Mouse (Mus musculus) kidney, embryonic 14.5 days (tissue): ENCODE data around the gene Fam198b. TPM values are rescaled to one million over a fixed set of nuclear protein-coding genes. Genes with fewer than 3 reads are reported as not detected.
A peak's percentile ranks its signal among the peaks of the same experiment; 100 is the strongest.

Experiments used
- ATAC-seq: fragments of 200-750 bp; cut with Nextera tagmentation; 2 replicates; pipeline ENCODE4 v1.8.0; 2017; ENCODE audit warnings: moderate number of reproducible peaks, mild to moderate bottlenecking, moderate TSS enrichment, moderate library complexity; ENCODE audit not compliant: low FRiP score, low TSS enrichment
- H3K27ac ChIP-seq: fragments of 300-500 bp; sonication (generic); 2 replicates; pipeline ENCODE4 v1.5.1; 2014; ENCODE audit warnings: low read depth, mild to moderate bottlenecking, low read length, moderate library complexity, mixed read lengths
- H3K27me3 ChIP-seq: fragments of 300-500 bp; sonication (generic); 2 replicates; pipeline ENCODE4 v1.6.1; 2014; ENCODE audit warnings: mild to moderate bottlenecking, low read length; ENCODE audit not compliant: control insufficient read depth, insufficient read depth
- H3K36me3 ChIP-seq: fragments of 300-500 bp; sonication (generic); 2 replicates; pipeline ENCODE4 v1.6.1; 2014; ENCODE audit warnings: low read length, mixed read lengths; ENCODE audit not compliant: control insufficient read depth, insufficient read depth
- H3K4me1 ChIP-seq: fragments of 300-500 bp; sonication (generic); 2 replicates; pipeline ENCODE4 v1.6.1; 2014; ENCODE audit warnings: low read length, mixed read lengths; ENCODE audit not compliant: control insufficient read depth, insufficient read depth
- H3K4me2 ChIP-seq: fragments of 300-500 bp; sonication (generic); replicated peaks from 2 replicates; pipeline ENCODE4 v1.6.1; 2014; ENCODE audit warnings: low read depth, mild to moderate bottlenecking, low read length
- H3K4me3 ChIP-seq: fragments of 300-500 bp; sonication (generic); 2 replicates; pipeline ENCODE4 v1.5.1; 2014; ENCODE audit warnings: mild to moderate bottlenecking, low read length
- H3K9ac ChIP-seq: fragments of 300-500 bp; sonication (generic); 2 replicates; pipeline ENCODE4 v1.6.1; 2014; ENCODE audit warnings: low read depth, mild to moderate bottlenecking, low read length, moderate library complexity
- H3K9me3 ChIP-seq: fragments of 300-500 bp; sonication (generic); 2 replicates; pipeline ENCODE4 v1.6.1; 2016; ENCODE audit warnings: low read length; ENCODE audit not compliant: control insufficient read depth
- WGBS: fragments of 180-500 bp; shearing (Covaris S2); extraction: QIAGEN DNeasy Blood & Tissue Kit; methylation state at CpG from one replicate; pipeline ENCODE4 v1.1.7; 2014; 5-methylcytosine and 5-hydroxymethylcytosine counted together
- polyA plus RNA-seq: library from polyadenylated mRNA; unstranded; fragments of >200 nt; fragmentation: Nextera tagmentation; extraction: Ambion mirVana; gene quantifications from 2 replicates; pipeline ENCODE4 v1.2.1, GENCODE M21; 2014

The Fam198b gene
- polyA plus RNA-seq, 1 experiment from 2014 or later, result 10.7 TPM

- Histone ChIP-seq H3K9me3 (no peaks in the 10 kb centered on the region), H3K4me3 (no peak overlapping the region), H3K27ac (no peak overlapping the region), H3K4me2 (no peak overlapping the region), H3K36me3 (no peaks in the 10 kb centered on the region), H3K9ac (no peak overlapping the region), H3K27me3 (no peaks in the 10 kb centered on the region), H3K4me1 (peaks cover 9% of the 10 kb centered on the region; the same call in 1 of the 2 replicates)
- 91% methylated on average over 5 of the region's 5 CpGs for WGBS
- no peak for ATAC-seq
These were observed 8.9 kb upstream of the Fam198b start for GRCm38 (mm10) chr3:79875471-79875870.

- 41% methylated on average over 3 of the region's 3 CpGs for WGBS
- H3K27ac ChIP-seq, result no peak overlapping the region
- no peaks in the 10 kb centered on the region for H3K27me3 ChIP-seq
- no peak overlapping the region for H3K4me3 ChIP-seq
- peak; percentile 95 for ATAC-seq
- H3K4me2 ChIP-seq, result no peak overlapping the region
- H3K9ac ChIP-seq, result no peak overlapping the region
- peaks cover 9% of the 10 kb centered on the region; the same call in 1 of the 2 replicates for H3K4me1 ChIP-seq
- H3K9me3 ChIP-seq, result no peaks in the 10 kb centered on the region
- no peaks in the 10 kb centered on the region for H3K36me3 ChIP-seq
These were observed 6.0 kb upstream of the Fam198b start for GRCm38 (mm10) chr3:79878350-79878749.

- Histone ChIP-seq H3K9ac (no peak overlapping the region), H3K4me2 (peak overlapping the region; percentile 21), H3K27ac (no peak overlapping the region), H3K36me3 (no peaks in the 10 kb centered on the region), H3K4me1 (peaks cover 9% of the 10 kb centered on the region; the same call in 1 of the 2 replicates), H3K4me3 (no peak overlapping the region), H3K9me3 (no peaks in the 10 kb centered on the region), H3K27me3 (no peaks in the 10 kb centered on the region)
- ATAC-seq, result no peak
- WGBS, result 35% methylated on average over 9 of the region's 9 CpGs
These were observed 5.1 kb upstream of the Fam198b start for GRCm38 (mm10) chr3:79879246-79879645.

GRCm38 (mm10) chr3:79881645-79882044, 2.7 kb upstream of the Fam198b start:
- 53% methylated on average over 2 of the region's 2 CpGs for WGBS
- no peak for ATAC-seq
- H3K27ac ChIP-seq, result no peak overlapping the region

DNA sequence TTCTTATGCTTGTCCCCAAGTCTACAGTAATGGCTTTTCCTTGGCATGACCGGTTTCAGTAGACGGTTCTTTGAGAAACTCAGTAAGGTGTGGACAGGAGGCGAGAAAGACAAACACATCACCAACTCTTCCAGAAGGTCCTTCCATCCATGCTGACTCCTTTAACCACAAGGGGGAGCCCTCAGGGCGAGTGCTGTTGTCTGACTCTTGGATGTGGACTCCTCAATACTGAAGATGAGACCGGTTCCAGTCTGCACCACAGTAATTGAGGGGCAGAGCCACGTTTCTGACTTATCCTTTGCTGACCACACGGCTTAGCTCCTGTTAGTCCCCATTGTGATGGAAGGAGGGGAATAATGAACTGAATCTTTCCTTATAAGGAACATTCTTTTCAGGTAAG, 1.2 kb upstream of the Fam198b start:
- 43% methylated on average over 7 of the region's 7 CpGs for WGBS
- Histone ChIP-seq H3K4me2 (no peak overlapping the region), H3K9me3 (no peaks in the 10 kb centered on the region), H3K27ac (no peak overlapping the region), H3K4me1 (peaks cover 23% of the 10 kb centered on the region), H3K4me3 (no peak overlapping the region), H3K9ac (no peak overlapping the region), H3K27me3 (no peaks in the 10 kb centered on the region), H3K36me3 (no peaks in the 10 kb centered on the region)
- no peak for ATAC-seq

More at GRCm38 (mm10) chr3:79881645-79882044, 2.7 kb upstream of the Fam198b start:
- Histone ChIP-seq H3K9ac (no peak overlapping the region), H3K9me3 (no peaks in the 10 kb centered on the region), H3K4me2 (no peak overlapping the region), H3K27me3 (no peaks in the 10 kb centered on the region), H3K4me1 (peaks cover 17% of the 10 kb centered on the region), H3K36me3 (no peaks in the 10 kb centered on the region), H3K4me3 (no peak overlapping the region)

GRCm38 (mm10) chr3:79884761-79885189, 442 bp downstream of the Fam198b start:
- no peaks in the 10 kb centered on the region for H3K9me3 ChIP-seq
- WGBS, result 9% methylated on average over 9 of the region's 9 CpGs
- peak overlapping the region; percentile 83; the same call in 1 of the 2 replicates for H3K27ac ChIP-seq
- H3K9ac ChIP-seq, result peak overlapping the region; percentile 44; the same call in 1 of the 2 replicates
- no peaks in the 10 kb centered on the region for H3K36me3 ChIP-seq
- H3K27me3 ChIP-seq, result no peaks in the 10 kb centered on the region
- peaks cover 13% of the 10 kb centered on the region for H3K4me1 ChIP-seq
- peak; percentile 53; the same call in 1 of the 2 replicates for ATAC-seq
- H3K4me2 ChIP-seq, result peak overlapping the region; percentile 51
- peak overlapping the region; percentile 31 for H3K4me3 ChIP-seq

GRCm38 (mm10) chr3:79885686-79886356, 1.5 kb downstream of the Fam198b start:
- H3K4me2 ChIP-seq, result peak overlapping the region; percentile 58
- H3K9me3 ChIP-seq, result no peaks in the 10 kb centered on the region
- no peaks in the 10 kb centered on the region for H3K27me3 ChIP-seq
- peak overlapping the region; percentile 65 for H3K27ac ChIP-seq
- peak overlapping the region; percentile 34; the same call in 1 of the 2 replicates for H3K9ac ChIP-seq
- H3K36me3 ChIP-seq, result no peaks in the 10 kb centered on the region
- peak overlapping the region; percentile 34 for H3K4me3 ChIP-seq
- WGBS, result 6% methylated on average over 19 of the region's 19 CpGs
- peak; percentile 84 for ATAC-seq
- H3K4me1 ChIP-seq, result peaks cover 13% of the 10 kb centered on the region

DNA sequence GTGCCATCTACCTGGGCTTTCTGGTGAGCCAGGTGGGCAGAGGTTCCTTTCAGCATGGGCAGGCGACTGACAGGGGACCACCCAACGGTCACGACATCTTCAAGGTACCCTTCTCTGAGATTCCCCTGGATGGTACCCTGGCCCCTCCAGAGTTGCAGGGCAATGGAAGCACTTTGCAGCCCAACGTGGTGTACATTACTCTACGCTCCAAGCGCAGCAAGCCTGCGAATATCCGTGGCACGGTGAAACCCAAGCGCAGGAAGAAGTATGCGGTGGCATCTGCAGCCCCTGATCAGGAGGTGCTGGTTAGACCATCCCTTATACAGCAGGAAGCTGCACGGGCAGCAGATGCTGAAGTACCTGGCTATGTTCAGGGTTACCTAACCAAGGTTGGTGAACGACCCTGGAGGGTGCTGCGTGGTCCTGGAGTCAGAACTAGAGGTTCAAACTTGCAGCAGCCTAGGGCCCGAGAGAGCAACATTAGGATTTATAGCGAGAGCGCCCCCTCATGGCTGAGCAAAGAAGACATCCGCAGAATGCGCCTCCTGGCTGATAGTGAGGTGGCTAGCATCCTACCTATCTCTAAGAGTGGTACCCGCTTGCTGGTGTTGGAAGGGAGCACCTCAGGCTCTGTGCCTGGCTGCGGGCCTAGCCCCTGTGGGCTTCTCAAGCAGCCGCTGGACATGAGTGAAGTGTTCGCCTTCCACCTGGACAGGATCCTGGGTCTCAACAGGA, 2.2 kb downstream of the Fam198b start:
- Histone ChIP-seq H3K9ac (peak overlapping the region; percentile 34; the same call in 1 of the 2 replicates), H3K36me3 (no peaks in the 10 kb centered on the region), H3K27me3 (no peaks in the 10 kb centered on the region), H3K4me2 (peak overlapping the region; percentile 58), H3K4me1 (peaks cover 13% of the 10 kb centered on the region), H3K4me3 (peak overlapping the region; percentile 34), H3K27ac (peak overlapping the region; percentile 65), H3K9me3 (no peaks in the 10 kb centered on the region)
- 76% methylated on average over 23 of the region's 23 CpGs for WGBS
- peak; percentile 56 for ATAC-seq
